Mouse (Mus musculus) stomach, embryonic 15.5 days (tissue): ENCODE measurements around the gene Rnf130. TPM values are rescaled to one million over a fixed set of nuclear protein-coding genes. Genes with fewer than 3 reads are reported as not detected.

Experiments
- ATAC-seq: fragments of 200-750 bp; cut with Nextera tagmentation; 2 replicates; pipeline ENCODE4 v1.8.0; 2017; ENCODE audit warnings: low read depth, moderate number of reproducible peaks, moderate TSS enrichment; ENCODE audit not compliant: insufficient read depth, low FRiP score
- H3K27ac ChIP-seq: fragments of 300-500 bp; sonication (generic); 2 replicates; pipeline ENCODE4 v1.5.1; 2015; ENCODE audit warnings: mild to moderate bottlenecking, inconsistent platforms
- H3K27me3 ChIP-seq: fragments of 300-500 bp; sonication (generic); replicated peaks from 2 replicates; pipeline ENCODE4 v1.6.1; 2015; ENCODE audit warnings: inconsistent platforms
- H3K36me3 ChIP-seq: fragments of 300-500 bp; sonication (generic); 2 replicates; pipeline ENCODE4 v1.6.1; 2015; ENCODE audit warnings: inconsistent platforms
- H3K4me1 ChIP-seq: fragments of 300-500 bp; sonication (generic); 2 replicates; pipeline ENCODE4 v1.6.1; 2015; ENCODE audit warnings: inconsistent platforms
- H3K4me2 ChIP-seq: fragments of 300-500 bp; sonication (generic); 2 replicates; pipeline ENCODE4 v1.6.1; 2015; ENCODE audit warnings: mild to moderate bottlenecking, inconsistent platforms
- H3K4me3 ChIP-seq: fragments of 300-500 bp; sonication (generic); replicated peaks from 2 replicates; pipeline ENCODE4 v1.5.1; 2015; ENCODE audit warnings: inconsistent platforms
- H3K9ac ChIP-seq: fragments of 300-500 bp; sonication (generic); 2 replicates; pipeline ENCODE4 v1.6.1; 2015; ENCODE audit warnings: inconsistent platforms
- H3K9me3 ChIP-seq: fragments of 300-500 bp; sonication (generic); 2 replicates; pipeline ENCODE4 v1.6.1; 2016; ENCODE audit warnings: inconsistent platforms
- WGBS: fragments of 180-500 bp; shearing (Covaris S2); methylation state at CpG from one replicate; pipeline ENCODE4 v1.1.7; 2015; 5-methylcytosine and 5-hydroxymethylcytosine counted together
- polyA plus RNA-seq: library from polyadenylated mRNA; unstranded; fragments of >200 nt; fragmentation: Nextera tagmentation; extraction: Ambion mirVana; gene quantifications from 2 replicates; pipeline ENCODE4 v1.2.1, GENCODE M21; 2015

Rnf130 gene
- polyA plus RNA-seq, 1 experiment from 2014 or later, result 57.1 TPM

GRCm38 (mm10) chr11:50127781-50128180 lies 102.6 kb downstream of the Rnf130 start:
- Histone ChIP-seq H3K4me3 (no peak overlapping the region), H3K9me3 (no peaks in the 10 kb centered on the region), H3K36me3 (no peaks in the 10 kb centered on the region), H3K27ac (no peak overlapping the region), H3K4me1 (peaks cover 15% of the 10 kb centered on the region), H3K27me3 (no peaks in the 10 kb centered on the region), H3K9ac (no peak overlapping the region), H3K4me2 (peak overlapping the region; percentile 41)
- ATAC-seq, result no peak
- WGBS, result 3% methylated on average over 10 of the region's 10 CpGs

GRCm38 (mm10) chr11:50130811-50131766 lies 105.9 kb downstream of the Rnf130 start, which contains the start of gene Tbc1d9b:
TSS of gene Tbc1d9b (plus strand) at chr11:50131396.
- under 1% methylated on average over 71 of the region's 77 CpGs for WGBS

GRCm38 (mm10) chr11:50131801-50132201 lies 106.7 kb downstream of the Rnf130 start:
- peak overlapping the region; percentile 95 for H3K4me2 ChIP-seq
- peaks cover 7% of the 10 kb centered on the region for H3K36me3 ChIP-seq
- no peaks in the 10 kb centered on the region for H3K9me3 ChIP-seq
- peaks cover 15% of the 10 kb centered on the region for H3K4me1 ChIP-seq
- no peak; the same call in 1 of the 2 replicates for ATAC-seq
- H3K4me3 ChIP-seq, result peak overlapping the region; percentile 88
- peak overlapping the region; percentile 84 for H3K27ac ChIP-seq
- H3K27me3 ChIP-seq, result no peaks in the 10 kb centered on the region
- 10% methylated on average over 10 of the region's 10 CpGs for WGBS
- peak overlapping the region; percentile 99 for H3K9ac ChIP-seq

More at GRCm38 (mm10) chr11:50130811-50131766, 105.9 kb downstream of the Rnf130 start, which contains the start of gene Tbc1d9b:
- no peaks in the 10 kb centered on the region for H3K27me3 ChIP-seq
- H3K4me2 ChIP-seq, result peak within 1 kb of the TSS; percentile 95
- H3K27ac ChIP-seq, result peak within 1 kb of the TSS; percentile 84
- H3K9ac ChIP-seq, result peak within 1 kb of the TSS; percentile 99
- no peaks in the 10 kb centered on the region for H3K9me3 ChIP-seq
- peak; percentile 90 for ATAC-seq
- H3K36me3 ChIP-seq, result peaks cover 3% of the 10 kb centered on the region; the same call in 1 of the 2 replicates
- H3K4me3 ChIP-seq, result peak within 1 kb of the TSS; percentile 88
- H3K4me1 ChIP-seq, result peaks cover 15% of the 10 kb centered on the region

DNA sequence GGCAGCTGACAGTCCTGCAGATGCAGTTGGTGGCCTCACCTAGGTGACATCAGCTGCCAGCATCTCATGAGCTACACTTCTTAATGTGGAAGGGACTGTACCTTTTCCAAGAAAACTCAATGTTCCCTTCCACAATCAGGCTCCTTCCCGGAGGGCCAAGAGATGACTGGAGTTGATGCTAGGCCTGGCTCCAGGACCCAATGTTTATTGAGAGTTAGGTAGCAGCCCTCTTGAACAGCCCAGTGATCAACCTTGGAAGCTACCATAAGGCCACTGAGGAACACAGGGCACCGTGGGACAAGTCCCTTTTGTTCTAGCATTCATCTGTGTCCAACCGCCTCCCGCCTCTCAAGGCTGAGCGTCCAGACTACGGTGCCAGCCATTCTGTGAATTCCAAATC lies 107.1 kb downstream of the Rnf130 start:
- 87% methylated on average over 6 of the region's 6 CpGs for WGBS
- H3K9me3 ChIP-seq, result no peaks in the 10 kb centered on the region
- H3K27me3 ChIP-seq, result no peaks in the 10 kb centered on the region
- peak overlapping the region; percentile 99; the same call in 1 of the 2 replicates for H3K9ac ChIP-seq
- H3K4me2 ChIP-seq, result peak overlapping the region; percentile 95
- peaks cover 15% of the 10 kb centered on the region for H3K4me1 ChIP-seq
- 0 out of 2 replicates have a peak overlapping the region, but pooled peaks have one; percentile 84 for H3K27ac ChIP-seq
- ATAC-seq, result no peak
- peak overlapping the region; percentile 88 for H3K4me3 ChIP-seq
- H3K36me3 ChIP-seq, result peaks cover 11% of the 10 kb centered on the region

DNA sequence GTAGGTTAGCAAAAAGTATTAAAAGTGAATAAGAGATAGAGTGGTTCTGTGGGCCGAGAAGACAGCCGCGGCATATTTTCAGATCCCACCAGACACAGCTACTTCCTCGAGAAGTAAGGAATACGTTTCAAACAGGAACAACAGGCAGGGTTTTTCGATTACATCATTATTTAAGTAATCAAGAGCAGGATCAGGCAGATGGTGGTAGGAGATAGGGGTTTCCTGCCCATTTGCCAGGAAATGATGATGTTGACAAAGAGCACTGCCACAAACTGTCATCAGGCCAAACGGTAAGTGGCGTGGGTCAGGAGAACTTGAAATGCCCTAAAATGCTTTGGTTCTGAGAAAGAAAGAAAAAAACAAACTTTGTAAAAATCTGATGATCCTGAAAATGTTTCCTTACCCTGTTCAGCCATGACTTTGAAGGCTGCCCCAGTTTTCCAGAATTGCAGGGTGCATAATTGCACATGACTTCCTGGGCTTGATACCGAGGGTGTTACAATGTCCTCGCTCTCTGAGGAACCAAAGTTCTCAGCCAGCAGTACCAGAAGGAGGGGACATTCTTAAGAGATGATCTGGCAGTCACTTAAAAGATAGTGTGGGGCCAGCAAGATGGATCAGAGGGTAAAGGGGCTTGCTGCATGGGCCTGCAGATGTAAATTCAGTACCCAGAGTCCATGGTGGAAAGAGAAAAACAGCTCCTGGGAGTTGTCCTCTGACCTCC lies 109.2 kb downstream of the Rnf130 start:
- WGBS, result 63% methylated on average over 10 of the region's 10 CpGs

DNA sequence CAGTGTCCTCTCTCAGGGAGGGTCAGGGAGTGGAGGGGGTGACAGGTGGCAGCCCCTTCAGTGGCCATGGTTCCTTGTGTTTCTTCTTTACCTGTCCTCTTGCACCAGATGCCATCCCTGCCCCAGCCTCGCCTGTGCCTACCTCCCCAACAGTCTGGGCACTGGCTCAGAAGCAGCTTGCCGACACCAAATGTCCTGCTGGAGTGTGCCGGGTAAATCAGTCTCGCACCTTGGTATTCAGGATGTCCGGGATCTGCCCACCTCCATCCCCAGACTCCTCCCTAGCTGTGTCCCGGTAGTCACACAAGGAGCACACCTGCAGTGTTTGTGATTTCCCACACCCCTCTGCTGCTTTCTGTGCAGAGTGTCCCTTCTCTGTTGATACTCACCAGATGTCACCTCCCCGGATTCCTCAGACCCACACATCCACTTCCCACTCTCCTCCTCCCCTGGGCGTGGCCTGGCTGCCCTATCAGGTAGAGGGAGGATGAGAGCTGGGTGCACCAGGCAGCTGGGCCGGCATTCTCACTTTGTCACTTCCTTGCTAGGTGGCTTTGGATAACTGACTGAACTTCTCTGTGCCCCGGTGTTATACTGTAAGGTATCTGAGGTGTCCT lies 113.2 kb downstream of the Rnf130 start:
- ATAC-seq, result 0 out of 2 replicates have a peak, but pooled peaks have one; percentile 38
- no peak overlapping the region for H3K27ac ChIP-seq

More for the DNA sequence above, 109.2 kb downstream of the Rnf130 start:
- no peak overlapping the region for H3K4me2 ChIP-seq
- peaks cover 13% of the 10 kb centered on the region; the same call in 1 of the 2 replicates for H3K4me1 ChIP-seq
- ATAC-seq, result no peak
- no peaks in the 10 kb centered on the region for H3K27me3 ChIP-seq
- H3K4me3 ChIP-seq, result no peak overlapping the region
- H3K9ac ChIP-seq, result no peak overlapping the region
- H3K9me3 ChIP-seq, result no peaks in the 10 kb centered on the region
- H3K36me3 ChIP-seq, result peaks cover 27% of the 10 kb centered on the region
- H3K27ac ChIP-seq, result no peak overlapping the region

DNA sequence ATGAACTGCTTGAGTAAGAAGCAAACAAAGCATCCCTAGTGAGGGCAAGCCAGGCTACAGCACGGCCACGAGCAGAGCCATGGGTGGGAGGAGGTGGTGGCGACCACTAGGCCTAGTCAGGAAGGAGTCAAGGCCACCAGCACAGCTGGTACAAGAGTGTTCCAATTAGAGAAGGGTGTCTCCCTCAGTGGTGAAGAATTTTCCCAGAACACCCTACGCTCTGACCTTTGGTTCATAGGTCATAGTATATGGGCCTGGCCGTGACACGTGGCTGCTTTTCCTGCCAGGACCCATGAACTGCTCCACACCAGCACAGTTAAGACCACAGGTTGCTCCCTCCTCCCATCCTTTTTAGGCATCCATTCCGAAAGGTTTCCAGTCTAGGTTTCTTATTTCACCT lies 114.4 kb downstream of the Rnf130 start:
- Histone ChIP-seq H3K4me1 (no peaks in the 10 kb centered on the region), H3K9ac (no peak overlapping the region), H3K9me3 (no peaks in the 10 kb centered on the region), H3K4me2 (no peak overlapping the region), H3K4me3 (no peak overlapping the region), H3K27me3 (no peaks in the 10 kb centered on the region), H3K27ac (no peak overlapping the region), H3K36me3 (peaks cover 53% of the 10 kb centered on the region)
- WGBS, result 72% methylated on average over 7 of the region's 7 CpGs
- ATAC-seq, result no peak

More for the DNA sequence above, 113.2 kb downstream of the Rnf130 start:
- H3K27me3 ChIP-seq, result no peaks in the 10 kb centered on the region
- no peaks in the 10 kb centered on the region for H3K4me1 ChIP-seq
- H3K4me3 ChIP-seq, result no peak overlapping the region
- H3K9me3 ChIP-seq, result no peaks in the 10 kb centered on the region
- H3K36me3 ChIP-seq, result peaks cover 53% of the 10 kb centered on the region
- WGBS, result 55% methylated on average over 10 of the region's 10 CpGs
- H3K4me2 ChIP-seq, result no peak overlapping the region
- H3K9ac ChIP-seq, result no peak overlapping the region

GRCm38 (mm10) chr11:50145529-50145928 lies 120.4 kb downstream of the Rnf130 start:
- no peaks in the 10 kb centered on the region for H3K4me1 ChIP-seq
- ATAC-seq, result no peak
- peaks cover 59% of the 10 kb centered on the region for H3K36me3 ChIP-seq
- H3K27me3 ChIP-seq, result no peaks in the 10 kb centered on the region
- 90% methylated on average over 3 of the region's 3 CpGs for WGBS
- no peaks in the 10 kb centered on the region for H3K9me3 ChIP-seq
- no peak overlapping the region for H3K27ac ChIP-seq
- no peak overlapping the region for H3K9ac ChIP-seq
- no peak overlapping the region for H3K4me2 ChIP-seq
- no peak overlapping the region for H3K4me3 ChIP-seq

- H3K9me3 ChIP-seq, result no peaks in the 10 kb centered on the region
- WGBS, result 94% methylated on average over 13 of the region's 13 CpGs
- no peak overlapping the region for H3K27ac ChIP-seq
- H3K9ac ChIP-seq, result no peak overlapping the region
- no peak overlapping the region for H3K4me2 ChIP-seq
- H3K4me3 ChIP-seq, result no peak overlapping the region
- no peaks in the 10 kb centered on the region for H3K4me1 ChIP-seq
- H3K36me3 ChIP-seq, result peaks cover 56% of the 10 kb centered on the region
- no peaks in the 10 kb centered on the region for H3K27me3 ChIP-seq
- no peak for ATAC-seq
Observed at GRCm38 (mm10) chr11:50146121-50146520, 121.0 kb downstream of the Rnf130 start.

DNA sequence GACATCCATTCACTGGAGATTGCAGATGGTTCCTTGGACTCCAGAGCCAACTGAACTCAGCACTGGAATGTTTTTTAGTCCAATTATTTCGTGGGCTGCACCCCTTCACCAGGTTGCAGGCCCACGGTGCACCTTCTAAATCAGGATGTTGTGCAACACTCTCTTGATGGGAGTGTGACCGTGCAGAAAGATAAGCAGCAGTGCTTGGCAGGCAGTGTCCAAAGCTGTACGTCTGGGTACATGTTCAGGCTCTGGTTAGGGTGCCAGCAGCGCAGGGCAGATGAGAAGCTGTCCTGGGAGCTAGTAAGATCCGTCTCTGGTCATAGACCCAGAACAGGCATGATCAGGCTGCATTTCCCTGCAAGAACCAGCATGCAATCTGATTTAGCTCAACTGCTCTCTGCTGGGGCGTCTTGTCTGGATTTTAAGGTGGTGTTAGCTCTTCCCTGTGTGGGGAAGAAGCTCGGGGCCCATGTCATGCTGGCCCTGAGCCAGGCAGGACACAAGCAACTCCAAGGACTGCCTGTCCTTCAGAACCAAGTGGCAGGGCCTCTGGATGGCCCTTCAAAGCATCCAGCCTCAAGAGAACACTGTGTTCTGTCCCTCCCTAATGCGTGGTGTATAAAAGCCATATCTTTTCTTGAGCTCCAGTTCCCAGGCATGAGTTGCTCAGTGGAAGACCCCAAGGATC lies 122.3 kb downstream of the Rnf130 start:
- no peak for ATAC-seq
- no peak overlapping the region for H3K4me2 ChIP-seq
- WGBS, result 82% methylated on average over 9 of the region's 9 CpGs
- H3K27ac ChIP-seq, result no peak overlapping the region
- no peak overlapping the region for H3K4me3 ChIP-seq
- H3K4me1 ChIP-seq, result no peaks in the 10 kb centered on the region
- H3K36me3 ChIP-seq, result peaks cover 59% of the 10 kb centered on the region
- H3K9me3 ChIP-seq, result no peaks in the 10 kb centered on the region
- no peak overlapping the region for H3K9ac ChIP-seq
- H3K27me3 ChIP-seq, result no peaks in the 10 kb centered on the region

GRCm38 (mm10) chr11:50147958-50148476 lies 122.9 kb downstream of the Rnf130 start:
- WGBS, result 92% methylated on average over 11 of the region's 11 CpGs

More at GRCm38 (mm10) chr11:50147958-50148476, 122.9 kb downstream of the Rnf130 start:
- Histone ChIP-seq H3K4me1 (no peaks in the 10 kb centered on the region), H3K9ac (no peak overlapping the region), H3K4me2 (no peak overlapping the region), H3K9me3 (no peaks in the 10 kb centered on the region), H3K36me3 (peaks cover 62% of the 10 kb centered on the region), H3K27ac (no peak overlapping the region), H3K4me3 (no peak overlapping the region), H3K27me3 (no peaks in the 10 kb centered on the region)
- no peak for ATAC-seq
